Mouse (Mus musculus) heart, adult 2 months (tissue): ENCODE measurements around the gene Gm44965. TPM values are rescaled to one million over a fixed set of nuclear protein-coding genes. Genes with fewer than 3 reads are reported as not detected.

Experiments used
- DNase-seq, 2 experiments: peaks; one replicate each; pipeline ENCODE4 v3.0.0; 2021
- H3K27ac ChIP-seq: fragments of 200-600 bp; 2 replicates; pipeline ENCODE4 v1.8.1; 2022
- H3K27me3 ChIP-seq: fragments of 200-500 bp; 2 replicates; pipeline ENCODE4 v1.6.1; 2012; ENCODE audit warnings: mild to moderate bottlenecking, low read length, inconsistent platforms, mixed read lengths; ENCODE audit not compliant: control insufficient read depth, insufficient read depth
- H3K36me3 ChIP-seq: fragments of 200-500 bp; 2 replicates; pipeline ENCODE4 v1.6.1; 2012; ENCODE audit warnings: low read length, inconsistent platforms; ENCODE audit not compliant: control insufficient read depth, insufficient read depth
- H3K4me1 ChIP-seq: fragments of 200-500 bp; 2 replicates; pipeline ENCODE4 v1.6.1; 2011; ENCODE audit warnings: low read length; ENCODE audit not compliant: control insufficient read depth, insufficient read depth
- H3K4me3 ChIP-seq: fragments of 200-600 bp; 2 replicates; pipeline ENCODE4 v1.8.1; 2022
- H3K79me2 ChIP-seq: fragments of 200-500 bp; replicated peaks from 2 replicates; pipeline ENCODE4 v1.6.1; 2012; ENCODE audit warnings: mild to moderate bottlenecking, inconsistent platforms, low read length, moderate library complexity, mixed read lengths; ENCODE audit not compliant: control insufficient read depth, insufficient read depth
- H3K9ac ChIP-seq: fragments of 200-500 bp; 2 replicates; pipeline ENCODE4 v1.6.1; 2012; ENCODE audit warnings: low read depth, mild to moderate bottlenecking, control low read depth, inconsistent platforms, low read length, mixed read lengths
- CTCF ChIP-seq: fragments of 200-600 bp; IDR thresholded peaks from 2 replicates; pipeline ENCODE4 v1.8.1; 2022; ENCODE audit warnings: antibody characterized with exemption, mild to moderate bottlenecking, moderate library complexity
- EP300 ChIP-seq: fragments of 200-500 bp; IDR thresholded peaks from 2 replicates; pipeline ENCODE4 v1.6.1; 2011; ENCODE audit warnings: low read depth, low read length, control low read depth; ENCODE audit not compliant: insufficient read depth
- POLR2A ChIP-seq: fragments of 200-500 bp; IDR thresholded peaks from 2 replicates; pipeline ENCODE4 v1.6.1; 2011; ENCODE audit warnings: mild to moderate bottlenecking, low read depth, low read length, control low read depth; ENCODE audit not compliant: insufficient read depth
- WGBS: fragments of 180-500 bp; shearing (Covaris S2); methylation state at CpG from one replicate; pipeline ENCODE4 v1.1.7; 2018; 5-methylcytosine and 5-hydroxymethylcytosine counted together
- intact Hi-C: fragments of 180-260 bp; cut with DNase I; formaldehyde crosslinking; loops from one replicate; pipeline ENCODE4 v1.15.1; 2025
- polyA plus RNA-seq: library from polyadenylated mRNA; depleted of rRNA; stranded (reverse); fragments of >200 nt; gene quantifications from 2 replicates; pipeline ENCODE4 v1.2.3, GENCODE M21; 2012
- total RNA-seq, 2 experiments: library from RNA; stranded (reverse); gene quantifications; 2 replicates each; pipeline ENCODE4 v1.2.3; 2021

The Gm44965 gene
- total and polyA plus RNA-seq, 3 experiments = not detected

DNA sequence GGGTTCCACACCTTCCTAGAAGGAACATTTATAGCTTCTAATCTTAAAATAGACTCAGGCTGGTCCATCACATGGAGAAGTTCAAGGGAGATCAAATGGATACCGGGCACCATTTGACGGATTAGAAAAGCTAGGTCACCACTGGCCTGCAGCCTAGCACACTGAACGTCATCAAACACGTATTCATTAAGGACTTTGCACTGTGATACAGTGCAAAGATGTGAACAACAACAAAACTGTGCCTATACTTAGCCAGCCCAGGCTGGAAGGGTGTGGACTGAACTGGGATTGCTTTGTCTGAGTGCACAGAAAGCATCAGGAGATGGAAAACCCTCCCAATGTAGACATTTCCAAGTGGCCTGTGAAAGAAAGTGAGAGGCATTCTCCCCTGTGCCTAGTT lies 39.9 kb upstream of the Gm44965 start:
- Histone ChIP-seq H3K36me3 (no peaks in the 10 kb centered on the region), H3K27ac (peak overlapping the region; percentile 99), H3K4me3 (peak overlapping the region; percentile 59; the same call in 1 of the 2 replicates), H3K9ac (peak overlapping the region; percentile 79), H3K79me2 (no peaks in the 10 kb centered on the region), H3K27me3 (no peaks in the 10 kb centered on the region), H3K4me1 (peaks cover 6% of the 10 kb centered on the region)
- intact Hi-C loops = loop anchor here (5.0 kb wide), 1 partner anchor 107 kb away; the partner anchor contains the start of genes Sspo and Zfp467
- peak in 1 of 2 experiments; percentile 21 for DNase-seq
- WGBS = 54% methylated on average over 4 of the region's 4 CpGs
- TF ChIP-seq CTCF (no peak), POLR2A (0 out of 2 replicates have a peak, but pooled peaks have one; percentile 12)

DNA sequence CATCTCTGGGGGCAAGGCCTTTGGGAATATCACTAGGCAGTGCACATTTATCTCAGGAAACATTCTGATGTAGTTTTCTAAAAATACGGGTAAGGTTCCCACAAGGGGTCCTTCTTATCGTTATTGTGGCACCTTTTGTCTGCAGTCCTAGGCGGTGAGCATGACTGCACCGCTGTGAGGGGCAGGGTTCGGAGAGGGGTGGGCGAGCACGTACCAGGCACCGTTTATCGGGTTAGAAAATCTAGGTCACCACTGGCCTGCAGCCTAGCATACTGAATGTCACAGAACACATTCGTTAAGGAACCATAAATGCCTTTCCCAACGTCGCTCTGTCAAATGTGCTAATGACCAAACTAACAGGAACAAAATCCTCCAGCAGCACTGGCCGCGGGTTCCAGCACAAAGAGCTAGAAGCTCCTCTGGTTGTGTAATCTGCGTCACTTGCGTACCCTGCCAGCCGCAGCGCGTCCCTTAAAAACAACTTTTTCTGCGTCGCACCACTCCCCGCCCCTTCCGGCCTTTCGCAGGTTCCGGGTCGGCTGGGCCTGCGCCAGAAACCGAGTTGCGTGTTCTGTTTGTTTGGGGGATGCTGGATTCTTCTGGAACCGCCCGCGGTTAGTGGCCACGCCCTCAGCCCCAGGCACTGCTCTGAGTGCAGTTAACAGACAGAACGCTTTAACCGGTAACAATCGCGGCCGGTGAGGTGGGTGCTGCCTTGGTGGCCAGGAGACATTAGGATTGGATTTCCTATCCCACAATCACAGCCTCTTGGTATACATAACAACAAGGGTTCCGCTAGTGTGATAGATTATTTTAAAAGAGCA lies 39.2 kb upstream of the Gm44965 start, which contains the start of gene Lrrc61:
Gene Lrrc61 (plus strand): TSS at position 517 of the 824 bp plus-strand sequence.
- WGBS = under 1% methylated on average over 39 of the region's 39 CpGs
- peak within 1 kb of the TSS; percentile 89 for H3K9ac ChIP-seq
- H3K79me2 ChIP-seq = no peaks in the 10 kb centered on the region
- peak within 1 kb of the TSS; percentile 59 for H3K4me3 ChIP-seq
- TF ChIP-seq POLR2A (peak; percentile 99), EP300 (peak; percentile 90), CTCF (no peak; the same call in 1 of the 2 replicates)
- intact Hi-C loops = loop anchor here (5.0 kb wide), 1 partner anchor 107 kb away; the partner anchor contains the start of genes Sspo and Zfp467
- H3K27me3 ChIP-seq = no peaks in the 10 kb centered on the region
- no peaks in the 10 kb centered on the region for H3K36me3 ChIP-seq
- H3K4me1 ChIP-seq = peaks cover 6% of the 10 kb centered on the region
- peak within 1 kb of the TSS; percentile 99 for H3K27ac ChIP-seq
- peak; percentile 97 to 98 for DNase-seq

DNA sequence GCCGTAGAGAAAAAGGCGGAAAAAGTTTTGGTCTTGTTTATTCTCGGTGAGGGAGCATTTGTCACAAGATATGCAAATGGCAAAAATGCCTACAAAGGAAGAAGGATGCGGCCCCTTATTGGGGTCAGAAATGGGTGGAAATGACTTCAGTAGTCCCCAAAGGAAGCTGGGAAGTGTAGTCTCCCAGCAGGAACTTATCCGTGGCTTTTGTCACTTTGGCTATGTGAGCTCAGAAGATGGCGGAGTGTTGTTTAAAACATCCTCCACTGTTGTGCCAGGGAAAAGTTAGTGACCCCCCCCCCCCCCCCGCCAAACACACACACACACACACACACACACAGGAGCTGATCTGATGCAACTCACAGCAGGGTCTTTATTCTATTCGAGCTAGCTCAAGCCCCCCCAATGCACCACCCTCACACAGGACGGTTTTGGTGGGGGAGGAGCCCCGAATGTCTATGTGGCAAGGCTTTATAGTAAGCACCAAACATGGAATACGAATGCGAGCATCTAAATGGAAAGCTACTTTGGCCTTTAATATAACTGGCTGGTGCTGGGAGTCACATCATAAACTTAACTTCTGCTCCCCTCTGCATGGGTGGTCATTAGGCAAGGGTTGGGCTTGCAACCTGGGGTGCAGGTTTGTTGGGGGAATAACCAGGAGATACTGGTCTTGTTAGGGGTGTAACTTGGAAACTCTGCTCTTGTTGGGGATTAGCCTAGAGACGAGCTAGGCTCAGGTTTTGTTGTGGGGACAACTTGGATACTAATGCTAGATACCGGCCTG lies 38.4 kb upstream of the Gm44965 start:
- peak overlapping the region; percentile 99 for H3K27ac ChIP-seq
- no peaks in the 10 kb centered on the region for H3K36me3 ChIP-seq
- WGBS = 28% methylated on average over 13 of the region's 14 CpGs
- H3K4me3 ChIP-seq = peak overlapping the region; percentile 59
- H3K9ac ChIP-seq = peak overlapping the region; percentile 89
- H3K4me1 ChIP-seq = peaks cover 6% of the 10 kb centered on the region
- peak; percentile 44 to 73 for DNase-seq
- no peaks in the 10 kb centered on the region for H3K79me2 ChIP-seq
- no peaks in the 10 kb centered on the region for H3K27me3 ChIP-seq
- TF ChIP-seq CTCF = no peak
- no peak for TF ChIP-seq EP300
- TF ChIP-seq POLR2A = peak; percentile 27
- intact Hi-C loops = no loop called here

DNA sequence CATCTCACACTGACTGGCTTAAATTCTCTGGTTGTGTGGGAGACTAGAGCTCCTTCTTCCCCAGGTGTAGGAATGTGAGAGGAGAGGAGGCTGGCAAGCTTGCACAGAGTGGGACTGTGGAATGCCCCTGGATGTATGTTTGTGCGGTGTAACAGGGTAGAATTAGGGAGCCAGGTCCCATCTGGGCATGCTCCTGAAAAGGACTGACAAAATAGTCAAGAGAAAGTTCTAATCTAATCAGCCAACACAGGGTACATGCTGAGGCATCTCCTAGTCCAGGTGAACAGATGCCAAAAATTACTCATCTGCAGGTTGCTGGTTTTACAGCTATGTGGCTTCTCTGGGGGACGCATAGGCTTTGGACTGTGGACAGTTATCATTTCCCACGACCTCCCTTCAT lies 37.8 kb upstream of the Gm44965 start:
- no peak for TF ChIP-seq POLR2A
- no peak overlapping the region; the same call in 1 of the 2 replicates for H3K27ac ChIP-seq
- no peaks in the 10 kb centered on the region for H3K27me3 ChIP-seq
- no peaks in the 10 kb centered on the region for H3K79me2 ChIP-seq
- no peak overlapping the region for H3K9ac ChIP-seq
- intact Hi-C loops = no loop called here
- peaks cover 6% of the 10 kb centered on the region for H3K4me1 ChIP-seq
- H3K36me3 ChIP-seq = no peaks in the 10 kb centered on the region
- no peak overlapping the region for H3K4me3 ChIP-seq
- 88% methylated on average over 3 of the region's 3 CpGs for WGBS
- no peak for DNase-seq

DNA sequence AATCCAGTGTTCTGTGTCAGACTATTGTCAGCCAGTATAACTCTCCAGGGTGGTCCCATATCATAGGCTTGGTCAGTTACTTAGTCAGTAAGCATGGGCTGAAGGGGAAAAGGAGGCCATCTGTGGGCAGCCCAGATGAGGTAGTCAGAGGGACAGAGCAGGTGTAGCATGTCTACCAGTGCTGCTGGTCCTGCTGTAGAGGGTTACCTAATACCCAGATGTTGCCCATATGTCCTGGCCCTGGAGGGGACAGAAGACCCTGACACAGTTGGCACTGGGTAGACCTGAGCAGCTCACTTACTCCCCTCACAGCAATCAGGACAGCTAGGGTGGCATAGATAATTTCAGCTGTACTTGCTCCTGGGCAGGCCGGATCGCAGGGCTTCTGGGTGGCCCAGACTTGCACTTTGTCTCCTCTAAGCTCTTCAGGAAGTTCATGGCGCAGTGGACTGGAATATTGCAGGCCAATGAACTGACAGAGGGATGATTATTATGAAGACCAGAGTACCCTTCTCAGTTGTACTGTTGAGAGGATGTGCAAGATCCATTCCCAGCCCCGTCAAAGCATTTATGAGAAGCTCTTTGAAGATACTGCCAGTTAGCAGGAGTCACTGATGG lies 27.9 kb upstream of the Gm44965 start:
- intact Hi-C loops = no loop called here
- Histone ChIP-seq H3K4me3 (no peak overlapping the region), H3K9ac (no peak overlapping the region), H3K27me3 (no peaks in the 10 kb centered on the region), H3K27ac (peak overlapping the region; percentile 4; the same call in 1 of the 2 replicates), H3K36me3 (no peaks in the 10 kb centered on the region), H3K79me2 (no peaks in the 10 kb centered on the region), H3K4me1 (peaks cover 22% of the 10 kb centered on the region)
- WGBS = 71% methylated on average over 4 of the region's 4 CpGs
- TF ChIP-seq CTCF (no peak), EP300 (no peak), POLR2A (no peak)
- DNase-seq = no peak
